Comparison of ENCODE assay signal across 13 mouse cellular contexts in genomic region chr16:31182576-31182975, GRCm38 (mm10). TPM values are rescaled to one million over a fixed set of nuclear protein-coding genes. Genes with fewer than 3 reads are reported as not detected.
DNase-seq lines count a peak whose midpoint lies in the region; ATAC-seq and TF ChIP-seq lines count a peak whose summit lies in the region.
"Had no signal": no experiment of that assay in that cellular context is flagged by ENCODE, and none has a peak within 500 bp of the region (broad histone marks: within the 10 kb centered on the region; RNA-seq: fewer than 3 reads in every experiment).

No protein-coding gene starts in this region.

- H3K9me3 ChIP-seq in forebrain, embryonic 16.5 days (ENCODE audit: control insufficient read depth, low read length) = no peaks in the 10 kb centered on the region
- no peaks in the 10 kb centered on the region for H3K9me3 ChIP-seq in forebrain, postnatal 0 days (ENCODE audit: low read length)
- H3K9me3 ChIP-seq in intestine, embryonic 15.5 days = no peaks in the 10 kb centered on the region
- no peaks in the 10 kb centered on the region for H3K9me3 ChIP-seq in intestine, embryonic 16.5 days (ENCODE audit: control insufficient read depth, low read length)
- H3K9me3 ChIP-seq in embryonic facial prominence, embryonic 15.5 days (replicated peaks) = no peaks in the 10 kb centered on the region
- H3K9me3 ChIP-seq: limb, embryonic 12.5 days had no signal

- no peaks in the 10 kb centered on the region for H3K36me3 ChIP-seq in forebrain, embryonic 16.5 days (ENCODE audit: control insufficient read depth, insufficient read depth)
- no peaks in the 10 kb centered on the region for H3K36me3 ChIP-seq in forebrain, postnatal 0 days (ENCODE audit: insufficient read depth)
- H3K36me3 ChIP-seq in intestine, embryonic 15.5 days = no peaks in the 10 kb centered on the region
- no peaks in the 10 kb centered on the region for H3K36me3 ChIP-seq in intestine, embryonic 16.5 days (ENCODE audit: control insufficient read depth, insufficient read depth, low read length)
- no peaks in the 10 kb centered on the region for H3K36me3 ChIP-seq in embryonic facial prominence, embryonic 15.5 days
- H3K36me3 ChIP-seq: limb, embryonic 12.5 days had no signal

- H3K27me3 ChIP-seq in forebrain, embryonic 16.5 days (replicated peaks; ENCODE audit: control insufficient read depth, insufficient read depth, low read length) = no peaks in the 10 kb centered on the region
- no peaks in the 10 kb centered on the region for H3K27me3 ChIP-seq in forebrain, postnatal 0 days (ENCODE audit: insufficient read depth, low read length)
- H3K27me3 ChIP-seq in intestine, embryonic 15.5 days (replicated peaks) = no peaks in the 10 kb centered on the region
- H3K27me3 ChIP-seq in intestine, embryonic 16.5 days (replicated peaks; ENCODE audit: control insufficient read depth, insufficient read depth, low read length) = no peaks in the 10 kb centered on the region
- no peaks in the 10 kb centered on the region for H3K27me3 ChIP-seq in embryonic facial prominence, embryonic 15.5 days
- H3K27me3 ChIP-seq: limb, embryonic 12.5 days; Patski had no signal

- WGBS in forebrain, embryonic 16.5 days = 68% methylated on average over 9 of the region's 9 CpGs
- WGBS in forebrain, postnatal 0 days = 65% methylated on average over 9 of the region's 9 CpGs
- WGBS in intestine, embryonic 15.5 days = 64% methylated on average over 9 of the region's 9 CpGs
- WGBS in intestine, embryonic 16.5 days = 67% methylated on average over 9 of the region's 9 CpGs
- WGBS in embryonic facial prominence, embryonic 15.5 days = 68% methylated on average over 9 of the region's 9 CpGs

- TF ChIP-seq CTCF in forebrain, postnatal 0 days (IDR thresholded peaks at IDR 0.05; ENCODE audit: low read depth) = no peak

- peak; percentile 26; the same call in 1 of the 2 replicates for ATAC-seq in forebrain, embryonic 16.5 days
- no peak for ATAC-seq in forebrain, postnatal 0 days
- ATAC-seq in intestine, embryonic 15.5 days = 0 out of 2 replicates have a peak, but pooled peaks have one; percentile 17
- ATAC-seq in intestine, embryonic 16.5 days = no peak
- ATAC-seq in embryonic facial prominence, embryonic 15.5 days (ENCODE audit: insufficient number of reproducible peaks, low FRiP score, low TSS enrichment, low read depth) = peak; percentile 34; the same call in 1 of the 2 replicates
- ATAC-seq: Patski had no signal

- no peak for DNase-seq in forebrain, postnatal 0 days
- peak; percentile 78 for DNase-seq in brain, adult 2 months (ENCODE audit: low read depth, low spot score)
- DNase-seq in spleen, postnatal 10 days (ENCODE audit: low spot score in 2 of 2) = no peak
- DNase-seq in layer of hippocampus, postnatal 25 days (ENCODE audit: extremely low spot score in 1 of 2, low spot score in 1 of 2) = no peak
- DNase-seq: adrenal gland, postnatal 25 days; kidney, postnatal 25 days had no signal

- no peak overlapping the region for H3K9ac ChIP-seq in forebrain, embryonic 16.5 days (replicated peaks; ENCODE audit: low read depth, low read length)
- no peak overlapping the region for H3K9ac ChIP-seq in forebrain, postnatal 0 days
- H3K9ac ChIP-seq in intestine, embryonic 15.5 days = no peak overlapping the region
- no peak overlapping the region for H3K9ac ChIP-seq in intestine, embryonic 16.5 days (ENCODE audit: low read depth, low read length)
- no peak overlapping the region for H3K9ac ChIP-seq in embryonic facial prominence, embryonic 15.5 days
- H3K9ac ChIP-seq: limb, embryonic 12.5 days had no signal

- peaks cover 12% of the 10 kb centered on the region for H3K4me1 ChIP-seq in forebrain, embryonic 16.5 days (replicated peaks; ENCODE audit: control insufficient read depth, insufficient read depth, low read length)
- no peaks in the 10 kb centered on the region for H3K4me1 ChIP-seq in forebrain, postnatal 0 days (ENCODE audit: insufficient read depth)
- peaks cover 24% of the 10 kb centered on the region for H3K4me1 ChIP-seq in intestine, embryonic 15.5 days (replicated peaks)
- H3K4me1 ChIP-seq in intestine, embryonic 16.5 days (ENCODE audit: control insufficient read depth, insufficient read depth, low read length) = peaks cover 26% of the 10 kb centered on the region
- H3K4me1 ChIP-seq in embryonic facial prominence, embryonic 15.5 days = peaks cover 39% of the 10 kb centered on the region

- no peak overlapping the region for H3K4me2 ChIP-seq in forebrain, embryonic 16.5 days (ENCODE audit: low read length)
- no peak overlapping the region for H3K4me2 ChIP-seq in forebrain, postnatal 0 days (ENCODE audit: low read depth)
- no peak overlapping the region for H3K4me2 ChIP-seq in intestine, embryonic 15.5 days (replicated peaks)
- H3K4me2 ChIP-seq in intestine, embryonic 16.5 days (ENCODE audit: low read depth, low read length) = no peak overlapping the region
- no peak overlapping the region for H3K4me2 ChIP-seq in embryonic facial prominence, embryonic 15.5 days (replicated peaks)
- H3K4me2 ChIP-seq: limb, embryonic 12.5 days had no signal

- H3K4me3 ChIP-seq in forebrain, embryonic 16.5 days (replicated peaks; ENCODE audit: low read length) = no peak overlapping the region
- H3K4me3 ChIP-seq in forebrain, postnatal 0 days (ENCODE audit: low read depth, low read length) = no peak overlapping the region
- no peak overlapping the region for H3K4me3 ChIP-seq in intestine, embryonic 15.5 days (replicated peaks)
- no peak overlapping the region for H3K4me3 ChIP-seq in intestine, embryonic 16.5 days (ENCODE audit: low read length)
- no peak overlapping the region for H3K4me3 ChIP-seq in embryonic facial prominence, embryonic 15.5 days (replicated peaks)
- H3K4me3 ChIP-seq: limb, embryonic 12.5 days had no signal

- H3K27ac ChIP-seq in forebrain, embryonic 16.5 days (ENCODE audit: low read length) = no peak overlapping the region
- H3K27ac ChIP-seq in forebrain, postnatal 0 days (ENCODE audit: low read depth, low read length) = no peak overlapping the region
- H3K27ac ChIP-seq in intestine, embryonic 15.5 days = no peak overlapping the region
- no peak overlapping the region for H3K27ac ChIP-seq in intestine, embryonic 16.5 days (ENCODE audit: low read length)
- peak overlapping the region; percentile 66; the same call in 1 of the 2 replicates for H3K27ac ChIP-seq in embryonic facial prominence, embryonic 15.5 days (replicated peaks)
- H3K27ac ChIP-seq: limb, embryonic 12.5 days; macrophage had no signal

RNA-seq across cellular contexts. Expression of gene Acap2, which starts 18.5 kb away (rescaled TPM):
- 12.7 and 15.0 TPM in 2 replicates for polyA plus RNA-seq in forebrain, embryonic 16.5 days (2015; fragmentation: Nextera tagmentation; extraction: Ambion mirVana)
- total RNA-seq in forebrain, postnatal 0 days (2014; rRNA removed) = 24.5 and 33.6 TPM in 2 replicates
- polyA plus RNA-seq in forebrain, postnatal 0 days (2015; fragmentation: Nextera tagmentation; extraction: Ambion mirVana) = 6.0 and 8.8 TPM in 2 replicates
- polyA plus RNA-seq in intestine, embryonic 15.5 days (2015; fragmentation: Nextera tagmentation; extraction: Ambion mirVana) = 17.4 and 18.6 TPM in 2 replicates
- polyA plus RNA-seq in intestine, embryonic 16.5 days (2015; fragmentation: Nextera tagmentation; extraction: Ambion mirVana) = 14.7 and 17.7 TPM in 2 replicates
- polyA plus RNA-seq in embryonic facial prominence, embryonic 15.5 days (2015; fragmentation: Nextera tagmentation; extraction: Ambion mirVana) = 24.0 and 25.3 TPM in 2 replicates
- 100 to 1,000 TPM; 129 to 132 TPM for total RNA-seq in layer of hippocampus, postnatal 25 days (2021)

Comparison
In these comparisons a context has a peak if more than half of its experiments do, and no peak if none do; other contexts are left out.
1. ATAC-seq: peak in forebrain, embryonic 16.5 days (single experiment), intestine, embryonic 15.5 days (single experiment) and embryonic facial prominence, embryonic 15.5 days (single experiment); none in forebrain, postnatal 0 days (single experiment) and intestine, embryonic 16.5 days (single experiment).